Mouse (Mus musculus) liver, embryonic 14.5 days (tissue): ENCODE data around the gene Gfod1. TPM values are rescaled to one million over a fixed set of nuclear protein-coding genes. Genes with fewer than 3 reads are reported as not detected.

Experiments used
- ATAC-seq: fragments of 200-750 bp; cut with Nextera tagmentation; 2 replicates; pipeline ENCODE4 v1.8.0; 2017; ENCODE audit warnings: moderate number of reproducible peaks, mild to moderate bottlenecking, moderate library complexity; ENCODE audit not compliant: insufficient read depth
- DNase-seq, 3 experiments: peaks; one replicate each; pipeline ENCODE4 v3.0.0-alpha.2; 2012 to 2013; ENCODE audit warnings: low read depth in 3 of 3, low spot score in 3 of 3
- H3K27ac ChIP-seq: fragments of 300-500 bp; sonication (generic); 2 replicates; pipeline ENCODE4 v1.5.1; 2014; ENCODE audit warnings: moderate library complexity, mild to moderate bottlenecking, control low read depth, inconsistent platforms
- H3K27me3 ChIP-seq: fragments of 300-500 bp; sonication (generic); 2 replicates; pipeline ENCODE4 v1.6.1; 2014; ENCODE audit warnings: mild to moderate bottlenecking, low read length, moderate library complexity; ENCODE audit not compliant: control insufficient read depth, insufficient read depth
- H3K36me3 ChIP-seq: fragments of 300-500 bp; sonication (generic); replicated peaks from 2 replicates; pipeline ENCODE4 v1.6.1; 2014; ENCODE audit warnings: low read depth; ENCODE audit not compliant: control insufficient read depth, insufficient read depth
- H3K4me1 ChIP-seq, 2 experiments: fragments of 200-500 bp in 1 of 2; fragments of 300-500 bp in 1 of 2; sonication (generic) in 1 of 2; replicated peaks; 2 replicates each; pipeline ENCODE4 v1.6.1; 2012 to 2014; ENCODE audit warnings: antibody characterized with exemption in 1 of 2, inconsistent platforms in 1 of 2, low read length in 1 of 2; ENCODE audit not compliant: control insufficient read depth in 2 of 2, insufficient read depth in 2 of 2
- H3K4me2 ChIP-seq: fragments of 300-500 bp; sonication (generic); 2 replicates; pipeline ENCODE4 v1.6.1; 2014; ENCODE audit warnings: low read depth, mild to moderate bottlenecking, control low read depth, moderate library complexity
- H3K4me3 ChIP-seq, 2 experiments: fragments of 200-500 bp in 1 of 2; fragments of 300-500 bp in 1 of 2; sonication (generic) in 1 of 2; 2 replicates each; pipeline ENCODE4 v1.5.1; 2012 to 2014; ENCODE audit warnings: low read depth in 2 of 2, low read length in 2 of 2, mild to moderate bottlenecking in 2 of 2, control low read depth in 1 of 2, inconsistent platforms in 1 of 2, moderate library complexity in 1 of 2; ENCODE audit not compliant: insufficient read depth in 1 of 2
- H3K9ac ChIP-seq: fragments of 300-500 bp; sonication (generic); replicated peaks from 2 replicates; pipeline ENCODE4 v1.6.1; 2014; ENCODE audit warnings: mild to moderate bottlenecking, control low read depth, moderate library complexity
- H3K9me3 ChIP-seq: fragments of 300-500 bp; sonication (generic); 2 replicates; pipeline ENCODE4 v1.6.1; 2016; ENCODE audit warnings: low read length, mixed read lengths; ENCODE audit not compliant: control insufficient read depth
- CTCF ChIP-seq: IDR thresholded peaks from 2 replicates; pipeline ENCODE4 v1.5.1; 2016; ENCODE audit warnings: antibody characterized with exemption, low read depth, control low read depth
- EP300 ChIP-seq: IDR thresholded peaks from 2 replicates; pipeline ENCODE4 v1.6.1; 2016; ENCODE audit warnings: antibody characterized with exemption, low read depth
- WGBS: fragments of 180-500 bp; shearing (Covaris S2); extraction: QIAGEN DNeasy Blood & Tissue Kit; methylation state at CpG from one replicate; pipeline ENCODE4 v1.1.7; 2014; ENCODE audit not compliant: insufficient replicate concordance; 5-methylcytosine and 5-hydroxymethylcytosine counted together
- polyA plus RNA-seq, 2 experiments: library from polyadenylated mRNA; depleted of rRNA in 1 of 2; stranded (reverse) in 1 of 2; unstranded in 1 of 2; fragments of >200 nt; fragmentation: Nextera tagmentation in 1 of 2; extraction: Ambion mirVana in 1 of 2; gene quantifications; 2 replicates each; pipeline versions ENCODE4 v1.2.1 to v1.2.3; 2012 to 2014

The Gfod1 gene
- polyA plus RNA-seq, 2 experiments: 0.41 to 0.42 TPM

DNA sequence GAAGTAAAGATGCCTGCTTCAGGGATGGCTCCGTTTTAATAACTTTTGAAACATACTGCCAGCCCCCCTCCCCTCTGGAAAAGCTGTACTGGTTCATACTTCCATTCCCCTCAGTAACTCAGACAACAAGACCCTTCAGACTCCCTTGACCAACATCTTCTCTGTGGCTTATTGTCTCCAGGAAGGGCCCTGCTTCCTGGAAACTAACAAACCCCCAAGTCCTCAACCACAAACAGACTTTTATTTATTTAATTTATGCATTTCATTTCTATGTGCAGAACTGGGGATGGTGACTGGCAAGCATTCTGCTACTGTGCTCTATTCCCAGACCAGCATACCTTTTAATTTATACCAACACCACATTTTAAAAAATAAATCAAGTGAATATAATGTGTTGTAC lies 21.5 kb upstream of the Gfod1 start:
- ATAC-seq: no peak
- Histone ChIP-seq H3K4me1 (no peaks in the 10 kb centered on the region), H3K27me3 (no peaks in the 10 kb centered on the region), H3K27ac (no peak overlapping the region), H3K4me3 (no peak overlapping the region), H3K4me2 (no peak overlapping the region), H3K9me3 (no peaks in the 10 kb centered on the region), H3K9ac (no peak overlapping the region), H3K36me3 (no peaks in the 10 kb centered on the region)
- WGBS: 14% methylated on average over 1 of the region's 1 CpGs
- TF ChIP-seq CTCF (no peak), EP300 (no peak)
- DNase-seq: no peak

DNA sequence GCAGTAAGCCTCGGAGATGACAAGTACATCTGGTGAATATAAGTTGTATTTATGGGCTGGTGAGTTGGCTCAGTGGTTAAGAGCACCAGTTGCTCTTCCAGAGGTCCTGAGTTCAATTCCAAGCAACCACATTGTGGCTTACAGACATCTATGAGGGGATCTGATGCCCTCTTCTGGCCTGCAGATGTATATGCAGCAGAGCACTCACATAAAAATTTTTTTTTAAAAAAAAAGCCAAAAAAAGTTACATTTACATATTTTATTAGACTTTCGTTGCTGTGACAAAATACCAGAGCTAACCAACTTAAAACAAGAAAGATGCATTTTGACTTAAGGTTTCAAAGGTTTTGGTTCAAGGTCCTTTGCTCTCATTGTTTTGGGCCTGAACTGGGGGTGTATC lies 17.5 kb upstream of the Gfod1 start:
- Histone ChIP-seq H3K27ac (no peak overlapping the region), H3K4me3 (no peak overlapping the region), H3K9me3 (no peaks in the 10 kb centered on the region), H3K27me3 (no peaks in the 10 kb centered on the region), H3K4me2 (no peak overlapping the region), H3K4me1 (no peaks in the 10 kb centered on the region), H3K36me3 (no peaks in the 10 kb centered on the region), H3K9ac (no peak overlapping the region)
- 49% methylated on average over 2 of the region's 2 CpGs for WGBS
- no peak for TF ChIP-seq EP300
- peak; percentile 49; the same call in 1 of the 2 replicates for TF ChIP-seq CTCF
- ATAC-seq (no peak), DNase-seq (no peak)

DNA sequence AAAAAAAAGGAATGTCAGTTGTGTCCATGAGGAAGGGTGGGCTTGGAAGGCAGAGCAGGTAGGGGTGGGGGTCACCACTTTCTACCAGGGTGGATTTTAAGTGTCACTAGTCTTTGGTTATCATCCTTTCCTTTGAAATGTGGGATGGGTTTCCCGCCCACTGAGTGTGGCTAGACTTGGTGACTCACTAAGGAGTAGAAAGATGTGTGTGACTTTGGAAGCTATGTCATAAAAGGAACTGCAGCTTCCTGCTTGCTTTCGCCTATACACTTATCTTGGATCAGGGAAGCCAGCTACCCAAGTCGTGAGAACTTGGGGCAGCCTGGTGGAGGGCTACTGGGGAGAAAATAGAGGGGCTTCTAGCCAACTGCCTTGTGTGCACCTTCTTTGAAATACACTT lies 15.4 kb upstream of the Gfod1 start:
- DNase-seq: no peak
- Histone ChIP-seq H3K27ac (no peak overlapping the region), H3K9ac (no peak overlapping the region), H3K27me3 (no peaks in the 10 kb centered on the region), H3K4me2 (no peak overlapping the region), H3K36me3 (no peaks in the 10 kb centered on the region), H3K4me3 (no peak overlapping the region), H3K9me3 (no peaks in the 10 kb centered on the region), H3K4me1 (no peaks in the 10 kb centered on the region)
- TF ChIP-seq CTCF (no peak), EP300 (no peak)
- no peak for ATAC-seq
- whole genome bisulfite sequencing: 15% methylated on average over 3 of the region's 3 CpGs

DNA sequence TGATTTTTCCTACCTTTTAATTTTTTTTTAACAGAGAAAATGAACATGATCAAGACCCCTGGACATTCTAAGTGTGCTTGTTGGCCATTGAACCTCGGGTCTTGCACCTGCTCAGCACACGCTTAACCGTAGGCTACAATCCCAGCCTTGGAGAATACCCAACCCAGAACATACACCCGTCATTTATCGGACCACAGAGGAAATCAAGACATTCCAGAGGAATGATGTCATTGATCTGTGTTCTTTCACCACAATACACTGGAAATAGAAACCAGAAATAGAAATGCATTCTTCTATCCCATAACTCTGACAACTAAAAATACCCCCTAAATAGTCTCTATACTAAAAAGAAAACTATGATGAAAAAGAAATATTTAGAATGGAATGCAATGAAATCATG lies 13.4 kb upstream of the Gfod1 start:
- Histone ChIP-seq H3K4me3 (no peak overlapping the region), H3K27me3 (no peaks in the 10 kb centered on the region), H3K9ac (no peak overlapping the region), H3K4me1 (no peaks in the 10 kb centered on the region), H3K9me3 (no peaks in the 10 kb centered on the region), H3K36me3 (no peaks in the 10 kb centered on the region), H3K27ac (no peak overlapping the region), H3K4me2 (no peak overlapping the region)
- DNase-seq (no peak), ATAC-seq (no peak)
- TF ChIP-seq EP300: no peak
- TF ChIP-seq CTCF: no peak
- WGBS: 66% methylated on average over 5 of the region's 5 CpGs

DNA sequence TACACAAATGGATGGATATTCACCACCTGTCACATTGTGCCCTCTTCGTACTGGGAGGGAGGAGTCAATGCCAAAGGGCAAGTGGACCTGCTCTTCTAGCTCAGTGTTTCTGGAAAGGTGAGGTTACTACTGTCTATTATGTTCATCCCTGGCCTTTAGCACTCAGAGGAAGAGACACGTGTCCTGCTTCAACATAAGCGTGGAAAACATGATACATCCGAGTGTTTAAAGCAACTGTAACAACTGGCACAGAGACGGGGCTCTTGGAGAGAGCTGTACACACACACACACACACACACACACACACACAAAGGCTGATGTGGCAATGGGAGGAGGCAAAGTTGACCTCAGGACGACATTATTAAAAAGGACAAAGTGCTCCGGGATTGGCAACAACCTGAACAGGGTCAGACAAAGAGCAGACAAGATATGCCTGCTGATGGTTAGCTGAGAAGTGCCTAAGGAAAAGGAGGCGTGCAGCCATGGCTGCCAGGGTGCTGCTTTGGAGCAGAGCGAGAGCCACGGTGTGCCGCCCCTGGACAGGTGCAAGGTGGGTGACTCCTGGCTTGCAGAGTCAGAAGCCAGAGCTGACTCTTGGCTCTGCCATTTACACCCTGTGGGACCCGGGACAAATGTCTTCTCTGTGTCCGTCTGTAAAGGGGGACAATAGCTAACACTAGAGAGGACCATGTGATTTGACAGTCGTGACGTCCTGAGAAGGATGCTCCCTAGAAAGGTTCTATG lies 1.4 kb upstream of the Gfod1 start:
- no peak overlapping the region for H3K27ac ChIP-seq
- DNase-seq (no peak), ATAC-seq (no peak)
- H3K4me1 ChIP-seq: peaks cover 3 to 14% of the 10 kb centered on the region in 2 experiments; a peak in 3 of 4 replicates
- peaks cover 44% of the 10 kb centered on the region for H3K27me3 ChIP-seq
- WGBS: 69% methylated on average over 15 of the region's 15 CpGs
- no peak overlapping the region for H3K4me3 ChIP-seq
- no peak overlapping the region for H3K9ac ChIP-seq
- no peaks in the 10 kb centered on the region for H3K36me3 ChIP-seq
- H3K9me3 ChIP-seq: peaks cover 3% of the 10 kb centered on the region; the same call in 1 of the 2 replicates
- no peak overlapping the region for H3K4me2 ChIP-seq
- TF ChIP-seq EP300: no peak
- TF ChIP-seq CTCF: no peak
